ENCODE assay signal across 8 mouse cellular contexts in genomic region chr2:70823926-70824800, GRCm38 (mm10). TPM values are rescaled to one million over a fixed set of nuclear protein-coding genes. Genes with fewer than 3 reads are reported as not detected.
DNase-seq lines count a peak whose midpoint lies in the region; ATAC-seq and TF ChIP-seq lines count a peak whose summit lies in the region.

No protein-coding gene starts in this region.

- peak overlapping the region; percentile 52 for H3K4me2 ChIP-seq in embryonic facial prominence, embryonic 15.5 days (replicated peaks)
- H3K4me2 ChIP-seq in lung, embryonic 14.5 days: peak overlapping the region; percentile 77

- peak overlapping the region; percentile 76 for H3K4me3 ChIP-seq in left cerebral cortex, adult 2 months
- H3K4me3 ChIP-seq in embryonic facial prominence, embryonic 15.5 days (replicated peaks): peak overlapping the region; percentile 94
- H3K4me3 ChIP-seq in lung, embryonic 14.5 days (ENCODE audit: low read depth, low read length): peak overlapping the region; percentile 92

- no peaks in the 10 kb centered on the region for H3K27me3 ChIP-seq in embryonic facial prominence, embryonic 15.5 days
- H3K27me3 ChIP-seq in lung, embryonic 14.5 days (ENCODE audit: insufficient read depth, low read length): no peaks in the 10 kb centered on the region

- peak; percentile 56 for TF ChIP-seq CTCF in left cerebral cortex, adult 2 months (IDR thresholded peaks at IDR 0.05)
- peak; percentile 66 for TF ChIP-seq CTCF in lung, embryonic 14.5 days (IDR thresholded peaks at IDR 0.05; ENCODE audit: low read depth)

- peak in 1 of 2 experiments; percentile 23 for DNase-seq in left cerebral cortex, adult 2 months (ENCODE audit: extremely low spot score in 1 of 2, low spot score in 2 of 2)
- no peak for DNase-seq in left cerebral cortex, adult 11 months (ENCODE audit: low spot score)
- DNase-seq in MN1 (ENCODE audit: low spot score): peak; percentile 69
- DNase-seq in induced T-regulatory cell, adult 2 months (ENCODE audit: low read depth): peak; percentile 78
- DNase-seq in lung, embryonic 14.5 days: peak; percentile 77
- DNase-seq in skeletal muscle tissue, adult 2 months (ENCODE audit: low read depth, low spot score): peak; percentile 26
- DNase-seq in right cerebral cortex, postnatal 14 days: no peak

- intact Hi-C loops in left cerebral cortex, adult 2 months (cut with DNase I): loop anchor here (1.0 to 2.0 kb wide), 4 partner anchors 29 to 215 kb away; no protein-coding TSS in a partner anchor

- no peaks in the 10 kb centered on the region for H3K9me3 ChIP-seq in embryonic facial prominence, embryonic 15.5 days (replicated peaks)
- no peaks in the 10 kb centered on the region for H3K9me3 ChIP-seq in lung, embryonic 14.5 days (ENCODE audit: low read depth, low read length)

- H3K4me1 ChIP-seq in embryonic facial prominence, embryonic 15.5 days: peaks cover 19% of the 10 kb centered on the region
- H3K4me1 ChIP-seq in lung, embryonic 14.5 days (ENCODE audit: insufficient read depth): 0 out of 2 replicates have a peak, but pooled peaks cover 3% of the 10 kb centered on the region

- H3K36me3 ChIP-seq in embryonic facial prominence, embryonic 15.5 days: no peaks in the 10 kb centered on the region
- H3K36me3 ChIP-seq in lung, embryonic 14.5 days (ENCODE audit: insufficient read depth): no peaks in the 10 kb centered on the region

- peak overlapping the region; percentile 87 for H3K27ac ChIP-seq in left cerebral cortex, adult 2 months
- peak overlapping the region; percentile 100 for H3K27ac ChIP-seq in embryonic facial prominence, embryonic 15.5 days (replicated peaks)
- H3K27ac ChIP-seq in lung, embryonic 14.5 days (ENCODE audit: low read depth): peak overlapping the region; percentile 100

- H3K9ac ChIP-seq in embryonic facial prominence, embryonic 15.5 days: peak overlapping the region; percentile 93
- H3K9ac ChIP-seq in lung, embryonic 14.5 days: peak overlapping the region; percentile 98

- under 1% methylated on average over 27 of the region's 27 CpGs for WGBS in embryonic facial prominence, embryonic 15.5 days
- WGBS in lung, embryonic 14.5 days: 1% methylated on average over 27 of the region's 27 CpGs

- ATAC-seq in embryonic facial prominence, embryonic 15.5 days (ENCODE audit: insufficient number of reproducible peaks, low FRiP score, low TSS enrichment, low read depth): no peak
- no peak for ATAC-seq in lung, embryonic 14.5 days (ENCODE audit: insufficient read depth)

RNA-seq across cellular contexts. Expression of gene Tlk1, which starts 1.4 kb away (rescaled TPM):
- total RNA-seq in left cerebral cortex, adult 2 months (2021): 10 to 100 TPM; 81.1 to 83.4 TPM
- 28.5 and 32.8 TPM in 2 replicates for polyA plus RNA-seq in embryonic facial prominence, embryonic 15.5 days (2015; fragmentation: Nextera tagmentation; extraction: Ambion mirVana)
- 35.9 and 36.4 TPM in 2 replicates for polyA plus RNA-seq in lung, embryonic 14.5 days (2014; fragmentation: Nextera tagmentation; extraction: Ambion mirVana)

Comparison
In these comparisons a context has a peak if more than half of its experiments do, and no peak if none do; other contexts are left out.
1. DNase-seq: peak in MN1 (single experiment), induced T-regulatory cell, adult 2 months (single experiment), lung, embryonic 14.5 days (single experiment) and skeletal muscle tissue, adult 2 months (single experiment); none in left cerebral cortex, adult 11 months (single experiment) and right cerebral cortex, postnatal 14 days (single experiment).
2. Peak in every context shown above with its lines, with median percentiles within 50 percentile points of each other: H3K27ac ChIP-seq and H3K4me3 ChIP-seq.